Mouse (Mus musculus) C2C12 (cell line): ENCODE results near the gene Hoxd13.

Experiments used
- CEBPB ChIP-seq: IDR thresholded peaks from one replicate; pipeline ENCODE4 v1.6.1; 2011; ENCODE audit warnings: low read depth, mild to moderate bottlenecking, control low read depth, moderate library complexity
- CTCF ChIP-seq: IDR thresholded peaks from one replicate; pipeline ENCODE4 v1.5.1; 2011; ENCODE audit not compliant: control insufficient read depth, insufficient read depth, insufficient read length
- FOSL1 ChIP-seq: IDR thresholded peaks from one replicate; pipeline ENCODE4 v1.8.0; 2011; ENCODE audit warnings: mild to moderate bottlenecking, low read length; ENCODE audit not compliant: poor library complexity, insufficient read depth, severe bottlenecking
- MAX ChIP-seq: IDR thresholded peaks from one replicate; pipeline ENCODE4 v1.6.1; 2011; ENCODE audit warnings: mild to moderate bottlenecking, control low read depth
- MYOD1 ChIP-seq: IDR thresholded peaks from one replicate; pipeline ENCODE4 v1.6.1; 2011; ENCODE audit warnings: low read depth; ENCODE audit not compliant: control insufficient read depth, insufficient read length
- USF1 ChIP-seq: IDR thresholded peaks from one replicate; pipeline ENCODE4 v1.6.1; 2011; ENCODE audit warnings: low read depth, mild to moderate bottlenecking, control low read depth, moderate library complexity

GRCm38 (mm10) chr2:74661685-74662084 lies 6.4 kb upstream of the Hoxd13 start:
- TF ChIP-seq MAX (no peak), CTCF (peak; percentile 3), FOSL1 (no peak), CEBPB (no peak), MYOD1 (no peak), USF1 (no peak)
